ENCODE assay signal across 9 mouse cellular contexts in genomic region chr1:87877552-87878283, GRCm38 (mm10). TPM values are rescaled to one million over a fixed set of nuclear protein-coding genes. Genes with fewer than 3 reads are reported as not detected.
A peak's percentile ranks its signal among the peaks of the same experiment; 100 is the strongest.
DNase-seq lines count a peak whose midpoint lies in the region; ATAC-seq and TF ChIP-seq lines count a peak whose summit lies in the region.
"Had no signal": no experiment of that assay in that cellular context is flagged by ENCODE, and none has a peak within 500 bp of the region (broad histone marks: within the 10 kb centered on the region; RNA-seq: fewer than 3 reads in every experiment).

No protein-coding gene starts in this region.

- no peak for ATAC-seq in embryonic facial prominence, embryonic 12.5 days (ENCODE audit: insufficient number of reproducible peaks, insufficient read depth, low FRiP score, low TSS enrichment)
- no peak for ATAC-seq in kidney, embryonic 15.5 days (replicated peaks; ENCODE audit: low FRiP score)
- no peak for ATAC-seq in forebrain, postnatal 0 days

- H3K27me3 ChIP-seq in embryonic facial prominence, embryonic 12.5 days = no peaks in the 10 kb centered on the region
- H3K27me3 ChIP-seq in embryonic facial prominence, embryonic 10.5 days (replicated peaks; ENCODE audit: low read depth, poor library complexity, severe bottlenecking) = no peaks in the 10 kb centered on the region
- H3K27me3 ChIP-seq in kidney, embryonic 15.5 days = no peaks in the 10 kb centered on the region
- H3K27me3 ChIP-seq in forebrain, postnatal 0 days (ENCODE audit: insufficient read depth, low read length) = no peaks in the 10 kb centered on the region

- 71% methylated on average over 9 of the region's 9 CpGs for WGBS in embryonic facial prominence, embryonic 12.5 days
- WGBS in embryonic facial prominence, embryonic 10.5 days = 81% methylated on average over 9 of the region's 9 CpGs
- 67% methylated on average over 9 of the region's 9 CpGs for WGBS in kidney, embryonic 15.5 days
- 63% methylated on average over 9 of the region's 9 CpGs for WGBS in forebrain, postnatal 0 days

- 0 out of 2 replicates have a peak, but pooled peaks cover 4% of the 10 kb centered on the region for H3K36me3 ChIP-seq in embryonic facial prominence, embryonic 12.5 days
- H3K36me3 ChIP-seq in embryonic facial prominence, embryonic 10.5 days (replicated peaks) = peaks cover 23% of the 10 kb centered on the region; the same call in 1 of the 2 replicates
- H3K36me3 ChIP-seq in kidney, embryonic 15.5 days = peaks cover 14% of the 10 kb centered on the region
- no peaks in the 10 kb centered on the region for H3K36me3 ChIP-seq in forebrain, postnatal 0 days (ENCODE audit: insufficient read depth)

- no peak for DNase-seq in embryonic facial prominence, embryonic 10.5 days (ENCODE audit: low spot score)
- no peak for DNase-seq in kidney, adult 9 months
- DNase-seq in 416B (ENCODE audit: low read depth) = peak; percentile 59
- DNase-seq in forebrain, postnatal 0 days = no peak
- DNase-seq in left cerebral cortex, adult 9 months (ENCODE audit: low spot score in 2 of 2) = no peak
- no peak for DNase-seq in right cerebral cortex, postnatal 4 days
- DNase-seq: gastrocnemius, postnatal 36 days had no signal

- H3K9ac ChIP-seq in embryonic facial prominence, embryonic 12.5 days = no peak overlapping the region
- no peak overlapping the region for H3K9ac ChIP-seq in kidney, embryonic 15.5 days
- H3K9ac ChIP-seq in forebrain, postnatal 0 days = no peak overlapping the region

- peaks cover 30% of the 10 kb centered on the region; the same call in 1 of the 2 replicates for H3K4me1 ChIP-seq in embryonic facial prominence, embryonic 12.5 days
- peaks cover 25% of the 10 kb centered on the region for H3K4me1 ChIP-seq in embryonic facial prominence, embryonic 10.5 days
- peaks cover 40% of the 10 kb centered on the region for H3K4me1 ChIP-seq in kidney, embryonic 15.5 days
- H3K4me1 ChIP-seq in forebrain, postnatal 0 days (ENCODE audit: insufficient read depth) = peaks cover 14% of the 10 kb centered on the region

- peak overlapping the region; percentile 60 for H3K27ac ChIP-seq in embryonic facial prominence, embryonic 12.5 days
- H3K27ac ChIP-seq in embryonic facial prominence, embryonic 10.5 days (replicated peaks) = no peak overlapping the region
- 0 out of 2 replicates have a peak overlapping the region, but pooled peaks have one; percentile 27 for H3K27ac ChIP-seq in kidney, embryonic 15.5 days
- peak overlapping the region; percentile 9; the same call in 1 of the 2 replicates for H3K27ac ChIP-seq in forebrain, postnatal 0 days (ENCODE audit: low read depth, low read length)

- H3K9me3 ChIP-seq in embryonic facial prominence, embryonic 12.5 days = no peaks in the 10 kb centered on the region
- no peaks in the 10 kb centered on the region for H3K9me3 ChIP-seq in embryonic facial prominence, embryonic 10.5 days
- H3K9me3 ChIP-seq in kidney, embryonic 15.5 days (replicated peaks) = no peaks in the 10 kb centered on the region
- H3K9me3 ChIP-seq in forebrain, postnatal 0 days (ENCODE audit: low read length) = no peaks in the 10 kb centered on the region

- no peak overlapping the region for H3K4me2 ChIP-seq in embryonic facial prominence, embryonic 12.5 days (replicated peaks)
- H3K4me2 ChIP-seq in kidney, embryonic 15.5 days = no peak overlapping the region
- no peak overlapping the region for H3K4me2 ChIP-seq in forebrain, postnatal 0 days (ENCODE audit: low read depth)

- no peak for TF ChIP-seq CTCF in forebrain, postnatal 0 days (IDR thresholded peaks at IDR 0.05; ENCODE audit: low read depth)

- H3K4me3 ChIP-seq in embryonic facial prominence, embryonic 12.5 days = no peak overlapping the region
- no peak overlapping the region for H3K4me3 ChIP-seq in embryonic facial prominence, embryonic 10.5 days
- H3K4me3 ChIP-seq in kidney, embryonic 15.5 days (replicated peaks) = no peak overlapping the region
- no peak overlapping the region for H3K4me3 ChIP-seq in forebrain, postnatal 0 days (ENCODE audit: low read depth, low read length)

RNA-seq across cellular contexts. Expression of gene Dgkd, which starts 24.6 kb away (rescaled TPM):
- polyA plus RNA-seq in embryonic facial prominence, embryonic 12.5 days (2016; fragmentation: Nextera tagmentation; extraction: Ambion mirVana) = 37.7 and 37.9 TPM in 2 replicates
- polyA plus RNA-seq in embryonic facial prominence, embryonic 10.5 days (2016; fragmentation: Nextera tagmentation; extraction: Ambion mirVana) = 39.3 and 41.3 TPM in 2 replicates
- polyA plus RNA-seq in kidney, embryonic 15.5 days (2015; fragmentation: Nextera tagmentation; extraction: Ambion mirVana) = 30.0 and 33.6 TPM in 2 replicates
- 80.2 and 80.4 TPM in 2 replicates for total RNA-seq in forebrain, postnatal 0 days (2014; rRNA removed)
- 30.1 and 37.1 TPM in 2 replicates for polyA plus RNA-seq in forebrain, postnatal 0 days (2015; fragmentation: Nextera tagmentation; extraction: Ambion mirVana)
